Mouse (Mus musculus): ENCODE results near the gene Vsig10.

DNA sequence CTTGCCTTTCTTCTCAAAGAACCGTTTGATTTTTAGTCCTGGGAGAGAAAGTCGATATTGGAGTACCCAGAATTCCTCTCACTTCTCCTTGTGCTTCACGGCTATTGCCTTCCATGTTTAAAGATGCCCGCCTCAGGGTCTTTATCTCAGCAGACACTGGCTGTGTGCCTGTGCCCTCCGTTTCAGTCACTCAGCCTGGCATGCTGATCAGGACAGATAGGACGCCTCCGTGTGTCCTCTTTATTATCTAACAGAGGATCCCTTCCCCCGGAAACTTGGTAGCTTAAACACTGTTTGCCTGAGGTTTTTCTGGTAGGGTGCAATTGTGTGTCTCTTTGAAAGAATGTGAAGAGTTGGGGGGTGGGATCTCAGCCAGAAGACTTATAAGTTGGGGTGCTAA is 19.6 kb downstream of the Vsig10 start:
- no peak for TF ChIP-seq CTCF (IDR thresholded peaks at IDR 0.05; ENCODE audit: control insufficient read depth, insufficient read depth, insufficient read length)
- no peak for TF ChIP-seq MAX (IDR thresholded peaks at IDR 0.05)
